Mouse (Mus musculus): ENCODE measurements around the gene Ssxb3. TPM values are rescaled to one million over a fixed set of nuclear protein-coding genes. Genes with fewer than 3 reads are reported as not detected.
"Not testable (repeated sequence)": the region's sequence is repeated elsewhere in the genome, so short reads cannot be mapped to it uniquely, and the experiment has no call there.

Gene Ssxb3
- not detected in 2 replicates for polyA plus RNA-seq (2014; fragmentation: Nextera tagmentation; extraction: Ambion mirVana)

DNA sequence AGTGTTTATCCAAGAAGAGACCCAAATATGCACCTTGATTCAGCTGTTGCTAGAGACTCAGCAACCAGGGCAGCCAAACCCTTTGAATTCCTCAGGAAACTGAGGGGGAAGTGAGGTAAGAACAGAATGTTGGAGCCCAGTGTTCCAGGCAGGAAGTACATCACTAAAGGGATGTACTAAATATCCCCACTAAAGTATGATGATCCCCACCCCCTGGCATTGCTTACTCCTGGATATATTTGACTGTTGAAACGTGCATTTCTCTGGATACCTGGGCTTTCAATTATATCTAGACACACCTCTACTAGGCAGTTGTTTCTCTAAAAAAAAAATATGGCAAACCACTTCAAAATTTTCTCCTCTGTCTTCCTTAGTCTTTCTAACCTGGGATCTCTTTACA lies at the start of gene Ssxb3:
TSS of gene Ssxb3 (minus strand) at position 101 of the 400 bp plus-strand sequence.
- H3K36me3 ChIP-seq (ENCODE audit: control insufficient read depth, insufficient read depth, low read length); H3K9me3 ChIP-seq (ENCODE audit: control insufficient read depth, low read length); H3K4me3 ChIP-seq (ENCODE audit: low read depth, low read length); DNase-seq (ENCODE audit: low spot score); ATAC-seq (replicated peaks; ENCODE audit: low FRiP score, low TSS enrichment, low read depth); H3K27ac ChIP-seq (ENCODE audit: low read depth); H3K4me2 ChIP-seq (ENCODE audit: low read length); H3K27me3 ChIP-seq (replicated peaks; ENCODE audit: control insufficient read depth, insufficient read depth, low read length); H3K9ac ChIP-seq (ENCODE audit: low read length); H3K4me1 ChIP-seq (replicated peaks; ENCODE audit: control insufficient read depth, insufficient read depth, low read length): not testable (repeated sequence)
- WGBS, result 30% methylated on average over 1 of the region's 1 CpGs

DNA sequence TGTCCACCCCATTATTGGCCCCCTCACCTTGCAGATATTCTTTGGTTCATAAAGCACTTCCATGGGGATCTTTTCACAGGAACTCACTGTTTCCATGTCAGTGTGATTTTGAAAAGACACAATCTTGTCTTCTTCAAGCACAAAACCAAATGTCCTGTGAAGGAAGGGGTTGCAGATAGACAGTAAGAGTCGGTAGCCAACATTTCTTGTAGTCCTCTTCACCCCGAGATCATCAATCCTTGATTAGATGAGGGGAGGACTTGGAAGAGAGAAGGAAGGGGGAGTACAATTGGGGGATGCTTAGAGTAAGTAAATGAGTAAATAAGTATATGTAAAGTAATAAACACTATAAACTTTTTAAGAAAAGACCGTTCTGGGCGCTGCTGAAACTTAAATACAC lies 43.5 kb downstream of the Ssxb3 start, which contains the start of gene Ssxb6:
TSS of gene Ssxb6 (minus strand) at position 101 of the 400 bp plus-strand sequence.
- not testable (repeated sequence) for H3K27ac ChIP-seq (ENCODE audit: low read depth); H3K4me2 ChIP-seq (ENCODE audit: low read length); H3K9ac ChIP-seq (ENCODE audit: low read length); H3K36me3 ChIP-seq (ENCODE audit: control insufficient read depth, insufficient read depth, low read length); ATAC-seq (replicated peaks; ENCODE audit: low FRiP score, low TSS enrichment, low read depth); H3K9me3 ChIP-seq (ENCODE audit: control insufficient read depth, low read length); H3K4me3 ChIP-seq (ENCODE audit: low read depth, low read length); H3K27me3 ChIP-seq (replicated peaks; ENCODE audit: control insufficient read depth, insufficient read depth, low read length); DNase-seq (ENCODE audit: low spot score); H3K4me1 ChIP-seq (replicated peaks; ENCODE audit: control insufficient read depth, insufficient read depth, low read length)
- 72% methylated on average over 4 of the region's 4 CpGs for WGBS

Other genes with a start within 250 kb of the Ssxb3 start
- gene Ssxb9, start 224.8 kb downstream of the Ssxb3 start, polyA plus RNA-seq (2014; fragmentation: Nextera tagmentation; extraction: Ambion mirVana), result not detected in 2 replicates
- not detected in 2 replicates for gene Ssxb1, start 178.5 kb downstream of the Ssxb3 start, polyA plus RNA-seq (2014; fragmentation: Nextera tagmentation; extraction: Ambion mirVana)
- gene Ssxb2, start 130.1 kb downstream of the Ssxb3 start, polyA plus RNA-seq (2014; fragmentation: Nextera tagmentation; extraction: Ambion mirVana), result not detected in 2 replicates
- gene Gm14459, start 66.9 kb downstream of the Ssxb3 start, polyA plus RNA-seq (2014; fragmentation: Nextera tagmentation; extraction: Ambion mirVana), result not detected in 2 replicates
- not detected in 2 replicates for gene Ssxb6, start 43.6 kb downstream of the Ssxb3 start, polyA plus RNA-seq (2014; fragmentation: Nextera tagmentation; extraction: Ambion mirVana)
- gene Ssxb8, start 99.0 kb upstream of the Ssxb3 start, polyA plus RNA-seq (2014; fragmentation: Nextera tagmentation; extraction: Ambion mirVana), result not detected in 2 replicates
- gene Ssx9, start 156.6 kb upstream of the Ssxb3 start, polyA plus RNA-seq (2014; fragmentation: Nextera tagmentation; extraction: Ambion mirVana), result not detected in 2 replicates
- not detected in 2 replicates for gene Ssxb5, start 211.9 kb upstream of the Ssxb3 start, polyA plus RNA-seq (2014; fragmentation: Nextera tagmentation; extraction: Ambion mirVana)

Data from intestine, embryonic 14.5 days (tissue).